Mouse (Mus musculus): ENCODE measurements around the gene Mup9. TPM values are rescaled to one million over a fixed set of nuclear protein-coding genes. Genes with fewer than 3 reads are reported as not detected.
"Not testable (repeated sequence)": the region's sequence is repeated elsewhere in the genome, so short reads cannot be mapped to it uniquely, and the experiment has no call there.

Gene Mup9
- total RNA-seq (2021), result not detected

DNA sequence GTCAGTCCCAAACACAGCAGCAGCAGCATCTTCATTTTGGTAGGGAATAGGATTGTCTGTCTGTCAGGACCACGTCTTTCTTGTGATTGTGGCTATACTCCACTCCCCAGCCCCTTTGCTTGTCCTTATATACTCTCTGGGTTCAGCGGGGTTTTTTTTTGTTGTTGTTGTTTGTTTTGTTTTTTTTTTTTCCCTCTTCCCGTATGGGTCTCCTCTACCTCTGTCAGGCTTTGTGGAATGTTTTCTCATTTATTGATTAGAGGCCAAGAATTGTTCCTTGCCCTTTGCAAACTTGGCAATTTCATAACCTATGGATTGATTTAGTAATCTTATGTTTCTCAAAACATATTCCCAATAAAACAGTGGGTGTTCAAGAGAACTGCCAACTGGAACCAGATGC is at the start of gene Mup9:
Mup9 (minus strand) TSS at position 101 of the 400 bp plus-strand sequence.
- DNase-seq; intact Hi-C loops (cut with DNase I): not testable (repeated sequence)

Other genes with a start within 250 kb of the Mup9 start
- gene Mup8, start 199.4 kb downstream of the Mup9 start, total RNA-seq (2021), result not detected
- not detected for gene Mup1, start 80.0 kb upstream of the Mup9 start, total RNA-seq (2021)
- not detected for gene Mup10, start 160.2 kb upstream of the Mup9 start, total RNA-seq (2021)
- not detected for gene Mup11, start 240.5 kb upstream of the Mup9 start, total RNA-seq (2021)

Data from left cerebral cortex, postnatal 4 days (tissue).